Mouse (Mus musculus): ENCODE results near the gene Elk3.

Elk3 gene

DNA sequence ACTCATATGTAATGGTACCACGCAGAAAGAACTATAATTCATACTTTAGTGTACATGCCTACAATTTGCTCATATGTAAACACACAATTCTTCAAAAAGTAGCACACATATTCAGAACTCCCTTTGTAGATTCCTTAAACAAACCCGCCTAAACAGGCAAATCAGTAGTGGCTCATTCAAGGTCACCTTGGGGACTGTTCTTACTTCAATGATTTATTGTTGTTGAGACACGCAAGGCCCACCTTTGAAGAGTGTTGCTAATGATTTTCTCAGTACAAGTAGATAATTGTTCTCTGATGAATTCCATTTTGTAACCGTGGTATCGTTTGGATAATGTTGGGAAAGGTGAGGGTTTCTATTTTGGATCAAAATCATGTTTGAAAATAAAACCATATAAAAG, 17.4 kb upstream of the Elk3 start:
- no peak for DNase-seq

DNA sequence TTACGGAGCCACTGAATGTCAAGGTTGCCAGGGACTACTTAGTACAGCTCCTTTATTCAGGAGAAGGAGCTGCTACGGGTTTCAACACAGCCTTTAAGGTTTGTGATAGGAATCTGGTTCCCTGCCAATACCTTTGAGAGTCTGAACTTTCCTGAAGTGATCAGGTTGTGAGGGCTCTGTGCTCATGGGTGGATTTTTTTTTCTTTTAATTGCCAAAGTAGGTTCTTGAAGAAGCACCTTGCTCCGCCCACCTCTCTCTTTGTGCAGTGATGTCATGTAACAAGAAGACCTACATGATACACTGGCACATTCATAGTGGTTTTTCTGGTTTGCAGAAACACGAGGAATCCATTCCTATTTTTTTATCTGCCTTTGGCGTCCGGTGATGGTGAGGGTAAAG, 16.3 kb upstream of the Elk3 start:
- DNase-seq, result no peak

DNA sequence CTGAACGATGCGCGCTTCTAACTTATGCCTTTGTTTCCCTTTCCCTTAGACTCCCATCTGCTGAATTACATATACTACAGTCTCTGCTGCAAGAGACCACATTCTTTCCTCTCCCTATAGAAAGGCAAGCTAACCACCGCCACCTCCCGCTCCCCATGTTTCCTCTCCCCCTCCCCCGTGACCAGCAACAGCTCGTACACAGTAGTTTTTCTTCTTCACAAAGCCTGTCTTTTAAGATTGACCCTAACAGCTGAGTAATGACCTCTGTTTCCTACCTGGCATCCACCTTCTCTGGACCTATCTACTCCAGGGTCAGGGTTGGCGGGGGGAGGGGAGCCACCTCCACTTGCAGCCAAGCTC, 15.8 kb upstream of the Elk3 start:
- DNase-seq, result no peak

- DNase-seq, result no peak
Observed at GRCm38 (mm10) chr10:93325804-93326740, 15.1 kb upstream of the Elk3 start.

GRCm38 (mm10) chr10:93325369-93325768, 14.4 kb upstream of the Elk3 start:
- no peak for DNase-seq

DNA sequence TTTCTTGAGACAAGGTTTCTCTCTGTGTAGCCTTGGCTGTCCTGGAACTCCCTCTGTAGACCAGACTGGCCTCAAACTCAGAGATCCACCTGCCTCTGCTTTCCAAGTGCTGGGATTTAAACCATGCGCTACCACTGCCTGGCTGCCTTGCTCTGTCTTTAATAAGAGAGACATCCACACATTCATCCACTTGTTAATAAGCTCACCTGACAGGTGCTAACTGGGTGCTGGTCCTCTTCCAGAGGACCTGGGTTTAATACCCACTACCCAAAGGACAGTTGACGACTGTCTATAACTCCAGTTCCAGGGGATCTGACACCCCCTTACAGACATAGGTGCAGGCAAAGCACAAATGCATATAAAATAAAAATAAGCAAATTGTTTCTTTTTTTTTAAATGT, 13.5 kb upstream of the Elk3 start:
- DNase-seq, result no peak

GRCm38 (mm10) chr10:93323659-93324058, 12.7 kb upstream of the Elk3 start:
- no peak for DNase-seq

GRCm38 (mm10) chr10:93321763-93322162, 10.8 kb upstream of the Elk3 start:
- DNase-seq, result no peak

GRCm38 (mm10) chr10:93320148-93320547, 9.2 kb upstream of the Elk3 start:
- no peak for DNase-seq

DNA sequence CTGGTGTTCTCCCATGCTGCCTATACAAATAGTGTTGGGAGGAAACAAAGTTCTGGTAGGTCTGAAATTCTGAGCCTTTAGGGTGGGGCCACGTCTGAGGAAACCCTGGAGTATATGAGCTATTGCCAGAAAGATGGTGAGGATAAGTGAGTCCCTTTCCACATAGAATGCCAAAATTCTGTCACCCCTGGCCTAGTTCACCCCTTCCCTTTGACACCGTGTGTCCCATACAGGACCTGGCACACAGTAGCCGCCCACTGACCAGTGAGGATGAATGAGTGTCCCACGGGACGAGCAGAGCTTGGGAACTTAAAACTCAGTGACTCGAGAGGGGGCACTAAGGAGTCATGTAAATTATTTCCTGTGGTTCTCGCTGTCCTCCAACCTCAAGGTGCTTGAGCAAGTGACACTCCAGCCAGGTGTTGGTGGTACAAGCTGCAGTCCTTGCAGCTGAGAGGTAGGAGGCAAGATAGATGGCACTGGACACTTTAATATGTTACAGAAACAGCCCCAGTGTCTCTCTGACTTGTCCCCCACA, 8.7 kb upstream of the Elk3 start:
- DNase-seq, result no peak

DNA sequence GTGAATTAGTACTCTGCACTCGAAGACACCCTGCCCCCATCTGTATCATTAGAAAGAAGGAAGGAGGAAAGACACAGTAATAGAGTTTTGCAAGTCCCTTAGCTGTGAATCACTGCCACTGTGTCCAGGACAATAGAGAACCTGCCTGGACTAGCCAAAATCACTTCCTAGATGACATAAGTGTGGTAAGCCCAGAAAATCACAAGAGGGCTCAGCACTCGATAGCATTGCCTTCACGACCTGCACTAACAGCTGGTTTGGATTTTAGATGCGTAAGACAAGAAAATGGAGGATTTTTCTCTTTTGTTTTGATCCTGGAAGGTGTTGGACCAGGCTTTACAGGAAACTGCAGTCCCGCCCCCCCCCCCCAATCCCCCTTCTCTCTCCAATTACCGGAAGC, 6.0 kb upstream of the Elk3 start:
- DNase-seq, result no peak

DNA sequence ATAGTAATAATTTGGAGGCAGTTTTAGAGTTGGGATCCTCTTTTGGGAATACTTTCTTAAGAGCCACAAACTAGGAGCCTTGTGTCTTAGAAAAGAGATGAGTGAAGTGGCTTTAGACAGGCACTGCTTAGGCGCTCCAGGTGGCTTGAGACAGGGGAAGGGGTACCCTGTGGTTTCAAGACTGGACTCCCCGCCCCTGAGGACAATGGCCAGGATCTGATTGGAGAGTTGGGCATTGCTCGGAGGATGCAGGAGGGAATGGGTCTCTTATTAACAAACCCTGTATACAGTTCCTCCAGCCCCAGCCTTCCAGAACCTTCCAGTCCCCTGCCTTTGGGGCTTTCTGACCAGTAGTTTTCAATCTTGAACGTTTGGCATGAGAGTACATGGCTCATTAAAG, 641 bp upstream of the Elk3 start:
- no peak for DNase-seq

GRCm38 (mm10) chr10:93309934-93310621, 857 bp downstream of the Elk3 start:
- peak; percentile 29 for DNase-seq

DNA sequence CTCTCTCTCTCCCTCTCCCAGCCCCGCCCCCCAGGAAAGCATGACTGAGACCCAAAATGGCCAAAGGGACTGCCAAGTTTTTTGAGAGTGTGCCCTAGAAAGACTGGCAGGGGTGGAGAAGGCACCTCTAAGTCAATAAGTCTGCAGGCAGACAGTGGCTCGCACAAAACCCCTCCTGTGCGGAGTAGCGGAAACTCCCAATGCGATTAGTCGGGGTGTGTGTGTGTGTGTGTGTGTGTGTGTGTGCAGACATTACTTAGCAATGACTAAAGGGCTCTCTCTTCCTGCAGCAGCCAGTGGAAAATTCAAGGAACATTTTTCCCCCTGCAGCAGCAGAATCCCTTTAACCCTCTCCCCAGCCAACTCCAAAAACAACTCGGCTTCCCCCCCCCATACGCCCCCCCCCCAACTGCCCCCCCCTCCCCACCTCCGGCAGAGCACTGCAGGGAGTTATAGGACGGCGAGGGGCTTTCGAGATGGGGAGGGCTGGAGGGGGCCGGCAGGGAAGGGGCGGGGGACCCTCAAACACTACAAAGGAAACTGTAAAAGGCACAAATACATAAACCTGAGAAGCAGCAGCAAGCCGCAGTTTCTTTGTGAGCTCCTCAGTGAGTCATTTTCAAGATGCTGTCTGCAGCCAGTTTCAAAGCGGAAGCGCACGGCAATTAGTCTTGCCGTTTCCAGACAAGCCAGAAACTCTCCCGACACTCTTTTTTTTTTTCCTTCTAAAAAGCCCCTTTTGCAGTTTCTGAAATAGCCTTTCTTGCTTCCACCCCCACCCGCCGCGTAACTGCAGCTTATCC, 1.6 kb downstream of the Elk3 start:
- peak; percentile 38 for DNase-seq

GRCm38 (mm10) chr10:93306367-93306766, 4.6 kb downstream of the Elk3 start:
- no peak for DNase-seq

- no peak for DNase-seq
Observed at GRCm38 (mm10) chr10:93305946-93306345, 5.0 kb downstream of the Elk3 start.

DNA sequence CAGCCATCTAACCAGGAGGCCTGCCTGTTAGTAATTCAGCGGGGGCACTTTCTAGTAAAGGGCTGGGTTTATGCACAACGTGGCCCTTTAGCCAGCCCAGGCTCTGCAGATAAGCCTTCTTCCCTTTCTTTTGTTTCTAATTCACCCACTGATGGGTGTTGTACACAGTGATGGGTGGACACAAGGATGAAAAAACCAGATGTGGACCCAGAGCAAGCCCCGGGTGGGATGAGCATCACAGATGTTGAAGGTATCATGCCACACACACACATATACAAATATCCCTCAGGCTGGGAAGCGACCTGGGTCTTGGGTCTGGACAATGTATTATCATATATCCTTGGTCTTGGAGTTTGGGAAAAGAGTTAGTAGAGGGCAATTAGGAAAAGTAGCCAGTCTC, 7.7 kb downstream of the Elk3 start:
- no peak for DNase-seq

DNA sequence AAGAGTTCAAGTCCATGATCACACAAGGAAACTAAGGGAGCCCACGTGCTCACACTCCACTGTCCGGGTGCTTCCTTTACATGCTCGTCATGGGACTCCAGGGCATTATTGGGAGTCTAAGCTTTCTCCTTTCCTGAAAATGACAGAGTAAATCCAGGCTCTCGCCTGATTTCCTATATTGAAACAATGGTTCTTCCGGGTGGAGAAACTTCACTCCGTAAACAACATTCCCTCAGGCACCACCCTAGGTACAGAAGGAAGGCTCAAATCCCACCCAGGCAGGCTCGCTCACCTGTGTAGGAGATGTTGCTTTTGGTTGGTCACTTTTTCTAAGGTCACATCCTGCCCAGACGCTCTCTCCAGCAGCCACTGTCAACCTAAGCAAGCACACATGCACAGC, 9.1 kb downstream of the Elk3 start:
- no peak for DNase-seq

- no peak for DNase-seq
Observed at GRCm38 (mm10) chr10:93298208-93298607, 12.7 kb downstream of the Elk3 start.

DNA sequence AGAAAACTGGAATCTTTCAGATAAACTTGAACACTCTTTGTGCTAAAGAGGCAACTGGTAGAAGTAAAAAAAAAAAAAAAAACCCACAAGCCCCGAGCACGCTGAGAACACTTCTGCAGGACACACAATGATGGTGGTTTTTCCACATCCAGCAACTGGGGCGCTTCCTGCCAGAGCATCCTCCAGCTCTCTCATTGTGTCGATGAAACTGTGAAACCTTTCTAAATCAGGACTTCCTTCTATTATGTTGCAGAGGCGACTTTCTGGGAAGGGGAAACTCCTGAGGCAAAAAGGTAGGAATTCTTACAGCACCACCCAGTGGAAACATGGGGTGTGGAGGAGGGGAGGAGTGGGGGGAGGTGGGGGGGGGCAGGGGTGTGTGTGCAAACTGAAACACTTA, 13.2 kb downstream of the Elk3 start:
- no peak for DNase-seq

- no peak for DNase-seq
Observed at GRCm38 (mm10) chr10:93294547-93295219, 16.3 kb downstream of the Elk3 start.

DNA sequence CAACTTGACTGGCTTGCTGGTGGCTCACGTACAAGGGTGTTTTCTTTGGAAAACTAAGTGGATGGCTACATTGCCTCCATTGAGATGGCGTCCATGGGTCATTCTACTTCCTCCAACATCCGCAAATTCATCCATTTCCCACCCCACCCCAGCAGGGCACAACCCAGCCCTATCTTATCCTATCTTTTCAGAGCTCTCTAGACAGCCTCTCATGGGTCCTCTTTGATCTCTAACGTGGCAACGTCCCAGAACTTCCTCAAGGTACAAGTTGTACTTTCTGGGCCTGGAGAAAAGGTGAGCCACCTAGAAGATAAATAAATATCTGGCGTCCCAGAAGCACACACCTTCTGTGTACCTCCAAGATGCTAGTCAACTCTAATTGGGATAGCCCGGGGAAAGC, 17.3 kb downstream of the Elk3 start:
- no peak for DNase-seq

GRCm38 (mm10) chr10:93291843-93292242, 19.1 kb downstream of the Elk3 start:
- peak; percentile 93 for DNase-seq

Measured in right cerebral cortex, postnatal 14 days (tissue).